Mouse (Mus musculus) neural tube, embryonic 11.5 days (tissue): ENCODE data around the gene Coro7. TPM values are rescaled to one million over a fixed set of nuclear protein-coding genes. Genes with fewer than 3 reads are reported as not detected.

Experiments
- ATAC-seq: fragments of 200-750 bp; cut with Nextera tagmentation; 2 replicates; pipeline ENCODE4 v1.8.0; 2017; ENCODE audit warnings: moderate number of reproducible peaks, mild to moderate bottlenecking, moderate TSS enrichment, moderate library complexity; ENCODE audit not compliant: insufficient read depth, low FRiP score, low TSS enrichment
- DNase-seq: peaks from one replicate; pipeline ENCODE4 v3.0.0-alpha.2; 2015; ENCODE audit warnings: low spot score
- H3K27ac ChIP-seq: fragments of 300-500 bp; sonication (generic); 2 replicates; pipeline ENCODE4 v1.5.1; 2014; ENCODE audit warnings: low read depth, mild to moderate bottlenecking, low read length
- H3K27me3 ChIP-seq: fragments of 300-500 bp; sonication (generic); 2 replicates; pipeline ENCODE4 v1.6.1; 2014; ENCODE audit warnings: mild to moderate bottlenecking, low read length, mixed read lengths; ENCODE audit not compliant: control insufficient read depth, insufficient read depth
- H3K36me3 ChIP-seq: fragments of 300-500 bp; sonication (generic); 2 replicates; pipeline ENCODE4 v1.6.1; 2014; ENCODE audit warnings: mild to moderate bottlenecking, low read length, moderate library complexity, mixed read lengths; ENCODE audit not compliant: control insufficient read depth, insufficient read depth
- H3K4me1 ChIP-seq: fragments of 300-500 bp; sonication (generic); 2 replicates; pipeline ENCODE4 v1.6.1; 2014; ENCODE audit warnings: low read length, mixed read lengths; ENCODE audit not compliant: control insufficient read depth, insufficient read depth
- H3K4me2 ChIP-seq: fragments of 300-500 bp; sonication (generic); 2 replicates; pipeline ENCODE4 v1.6.1; 2014; ENCODE audit warnings: low read depth, mild to moderate bottlenecking, moderate library complexity
- H3K4me3 ChIP-seq: fragments of 300-500 bp; sonication (generic); 2 replicates; pipeline ENCODE4 v1.5.1; 2014; ENCODE audit warnings: low read depth, low read length
- H3K9ac ChIP-seq: fragments of 300-500 bp; sonication (generic); 2 replicates; pipeline ENCODE4 v1.6.1; 2014; ENCODE audit warnings: mild to moderate bottlenecking, low read length
- H3K9me3 ChIP-seq: fragments of 300-500 bp; sonication (generic); 2 replicates; pipeline ENCODE4 v1.6.1; 2016; ENCODE audit warnings: low read length; ENCODE audit not compliant: control insufficient read depth
- WGBS: fragments of 180-500 bp; shearing (Covaris S2); extraction: QIAGEN DNeasy Blood & Tissue Kit; methylation state at CpG from one replicate; pipeline ENCODE4 v1.1.7; 2014; 5-methylcytosine and 5-hydroxymethylcytosine counted together
- polyA plus RNA-seq: library from polyadenylated mRNA; unstranded; fragments of >200 nt; fragmentation: Nextera tagmentation; extraction: Ambion mirVana; gene quantifications from 2 replicates; pipeline ENCODE4 v1.2.1, GENCODE M21; 2014

Gene Coro7
- polyA plus RNA-seq, 1 experiment from 2014 or later = 24.8 TPM

GRCm38 (mm10) chr16:4602766-4603452 lies 76.7 kb downstream of the Coro7 start:
- 31% methylated on average over 7 of the region's 7 CpGs for WGBS
- H3K4me2 ChIP-seq = peak overlapping the region; percentile 16; the same call in 1 of the 2 replicates
- DNase-seq = no peak

DNA sequence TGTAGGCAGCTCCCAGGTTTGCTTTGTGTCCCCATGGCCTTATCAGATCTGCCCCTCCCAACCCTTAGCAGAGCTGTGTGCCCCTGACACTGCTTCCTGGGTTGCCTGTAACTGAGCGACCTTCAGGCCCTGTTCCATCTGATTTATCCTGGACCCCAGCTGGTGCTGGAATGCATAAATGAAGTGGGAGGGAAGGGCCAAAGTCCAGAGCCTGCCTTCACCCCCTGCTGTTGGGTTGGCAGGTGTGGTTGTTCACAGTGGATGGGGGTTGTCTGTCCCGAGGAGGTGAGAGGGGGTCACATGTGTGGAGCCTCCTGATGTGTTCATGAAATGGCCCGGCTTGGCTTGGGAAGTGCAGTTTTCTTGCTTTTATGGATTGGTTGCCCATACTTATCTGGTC lies 77.4 kb downstream of the Coro7 start:
- no peak for DNase-seq
- Histone ChIP-seq H3K27ac (peak overlapping the region; percentile 70; the same call in 1 of the 2 replicates), H3K9ac (peak overlapping the region; percentile 10), H3K27me3 (no peaks in the 10 kb centered on the region), H3K4me2 (no peak overlapping the region), H3K4me3 (no peak overlapping the region), H3K36me3 (no peaks in the 10 kb centered on the region), H3K9me3 (no peaks in the 10 kb centered on the region), H3K4me1 (peaks cover 93% of the 10 kb centered on the region)
- WGBS = 14% methylated on average over 3 of the region's 3 CpGs
- no peak for ATAC-seq

More at GRCm38 (mm10) chr16:4602766-4603452, 76.7 kb downstream of the Coro7 start:
- H3K9me3 ChIP-seq = no peaks in the 10 kb centered on the region
- H3K4me1 ChIP-seq = peaks cover 92% of the 10 kb centered on the region
- peak overlapping the region; percentile 70 for H3K27ac ChIP-seq
- no peaks in the 10 kb centered on the region for H3K27me3 ChIP-seq
- H3K36me3 ChIP-seq = no peaks in the 10 kb centered on the region
- no peak for ATAC-seq
- peak overlapping the region; percentile 39; the same call in 1 of the 2 replicates for H3K9ac ChIP-seq
- H3K4me3 ChIP-seq = no peak overlapping the region

DNA sequence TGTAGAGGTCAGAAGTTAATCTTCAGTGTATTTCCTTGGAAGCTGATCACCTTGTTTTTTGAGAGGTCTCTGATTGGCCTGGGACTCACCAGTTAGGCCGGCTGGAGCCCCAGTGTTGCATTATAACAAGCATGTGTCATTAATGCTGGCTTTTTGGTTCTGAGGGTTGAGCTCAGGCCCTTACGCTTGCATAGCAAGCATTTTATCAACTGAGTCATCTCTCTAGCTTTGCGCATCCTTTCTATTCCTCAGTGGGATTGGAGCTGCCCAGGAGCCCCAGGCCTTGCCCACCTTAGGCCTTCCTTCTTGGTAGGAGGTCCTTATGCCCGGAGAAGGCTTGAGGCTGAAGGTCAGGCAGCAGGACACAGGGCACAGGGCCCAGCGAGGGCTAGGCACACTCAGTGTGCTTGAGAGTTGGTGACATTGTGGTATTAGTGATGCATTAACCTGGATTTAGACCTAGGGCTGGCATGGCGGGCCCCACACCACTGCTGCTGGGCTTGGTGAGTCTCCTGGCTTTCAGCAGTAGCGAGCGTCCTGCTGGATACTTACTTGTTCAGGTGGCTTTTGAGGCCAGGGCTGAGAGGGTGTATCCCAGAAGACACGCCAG lies 78.8 kb downstream of the Coro7 start:
- H3K27me3 ChIP-seq = no peaks in the 10 kb centered on the region
- no peak overlapping the region for H3K9ac ChIP-seq
- 77% methylated on average over 9 of the region's 9 CpGs for WGBS
- ATAC-seq (no peak), DNase-seq (no peak)
- peaks cover 93% of the 10 kb centered on the region for H3K4me1 ChIP-seq
- H3K4me3 ChIP-seq = no peak overlapping the region
- no peaks in the 10 kb centered on the region for H3K36me3 ChIP-seq
- H3K4me2 ChIP-seq = no peak overlapping the region
- no peaks in the 10 kb centered on the region for H3K9me3 ChIP-seq
- H3K27ac ChIP-seq = peak overlapping the region; percentile 46; the same call in 1 of the 2 replicates

- Histone ChIP-seq H3K36me3 (no peaks in the 10 kb centered on the region), H3K9ac (no peak overlapping the region), H3K9me3 (no peaks in the 10 kb centered on the region), H3K4me1 (peaks cover 84% of the 10 kb centered on the region), H3K4me3 (no peak overlapping the region), H3K4me2 (no peak overlapping the region), H3K27me3 (no peaks in the 10 kb centered on the region), H3K27ac (no peak overlapping the region)
- ATAC-seq (no peak), DNase-seq (no peak)
- 74% methylated on average over 3 of the region's 3 CpGs for WGBS
These were observed 80.0 kb downstream of the Coro7 start for GRCm38 (mm10) chr16:4599616-4600015.

- WGBS = 18% methylated on average over 6 of the region's 6 CpGs
- ATAC-seq = no peak
- H3K4me1 ChIP-seq = peaks cover 78% of the 10 kb centered on the region
- peak overlapping the region; percentile 99 for H3K4me2 ChIP-seq
- peak overlapping the region; percentile 34; the same call in 1 of the 2 replicates for H3K27ac ChIP-seq
- H3K9me3 ChIP-seq = no peaks in the 10 kb centered on the region
- no peaks in the 10 kb centered on the region for H3K36me3 ChIP-seq
- peak; percentile 63 for DNase-seq
- H3K4me3 ChIP-seq = 0 out of 2 replicates have a peak overlapping the region, but pooled peaks have one; percentile 10
- no peaks in the 10 kb centered on the region for H3K27me3 ChIP-seq
- peak overlapping the region; percentile 26; the same call in 1 of the 2 replicates for H3K9ac ChIP-seq
These were observed 80.6 kb downstream of the Coro7 start for GRCm38 (mm10) chr16:4598891-4599543.

GRCm38 (mm10) chr16:4598041-4598440 lies 81.5 kb downstream of the Coro7 start:
- H3K4me3 ChIP-seq = peak overlapping the region; percentile 4; the same call in 1 of the 2 replicates
- ATAC-seq = no peak
- WGBS = 56% methylated on average over 5 of the region's 5 CpGs
- DNase-seq = no peak
- no peaks in the 10 kb centered on the region for H3K36me3 ChIP-seq
- no peaks in the 10 kb centered on the region for H3K27me3 ChIP-seq
- no peaks in the 10 kb centered on the region for H3K9me3 ChIP-seq
- no peak overlapping the region for H3K9ac ChIP-seq
- peak overlapping the region; percentile 99 for H3K4me2 ChIP-seq
- H3K4me1 ChIP-seq = peaks cover 69% of the 10 kb centered on the region
- H3K27ac ChIP-seq = peak overlapping the region; percentile 56

DNA sequence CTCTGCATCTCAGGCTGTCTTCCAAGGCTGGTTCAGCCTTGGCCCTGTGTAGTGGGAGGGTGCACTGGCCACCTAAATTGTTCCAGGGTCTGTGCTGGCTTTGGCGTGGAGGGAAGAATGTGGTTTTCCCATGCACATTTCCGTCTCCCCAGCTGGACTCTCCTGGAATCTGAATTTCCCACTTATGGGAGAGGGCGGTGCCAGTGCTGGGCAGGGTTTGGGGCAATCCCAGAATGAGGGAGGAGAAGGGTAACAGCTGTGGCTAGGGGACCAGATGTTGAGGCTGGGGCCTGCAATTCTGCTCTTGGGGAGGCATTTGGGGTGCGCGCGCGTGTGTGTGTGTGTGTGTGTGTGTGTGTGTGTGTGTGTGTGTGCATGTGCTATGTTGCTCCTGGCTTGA lies 82.3 kb downstream of the Coro7 start:
- ATAC-seq = no peak
- peaks cover 61% of the 10 kb centered on the region for H3K4me1 ChIP-seq
- no peak overlapping the region for H3K27ac ChIP-seq
- H3K27me3 ChIP-seq = no peaks in the 10 kb centered on the region
- WGBS = 59% methylated on average over 5 of the region's 7 CpGs
- H3K4me2 ChIP-seq = peak overlapping the region; percentile 99
- H3K9me3 ChIP-seq = no peaks in the 10 kb centered on the region
- H3K4me3 ChIP-seq = peak overlapping the region; percentile 91
- H3K36me3 ChIP-seq = no peaks in the 10 kb centered on the region
- DNase-seq = no peak
- H3K9ac ChIP-seq = peak overlapping the region; percentile 41; the same call in 1 of the 2 replicates

DNA sequence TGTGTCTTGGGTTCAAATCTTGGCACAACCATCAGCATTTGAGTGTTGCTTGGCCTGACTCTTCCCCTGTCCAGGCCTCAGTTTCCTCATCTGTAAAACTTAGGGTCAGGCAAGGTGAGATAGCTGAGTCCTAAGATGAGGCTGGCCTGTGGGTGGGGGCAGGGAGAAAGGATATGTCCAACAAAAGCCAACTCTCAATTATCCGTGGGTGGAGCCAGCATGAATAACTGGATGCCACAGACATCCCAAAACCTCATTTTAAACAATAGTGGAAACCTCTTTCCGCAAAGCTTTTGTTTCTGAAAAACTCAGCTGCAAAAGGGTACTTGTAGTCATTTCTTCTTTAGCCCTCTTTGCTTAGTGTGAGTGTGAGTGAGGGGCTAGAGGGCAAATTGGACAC lies 82.7 kb downstream of the Coro7 start:
- Histone ChIP-seq H3K9me3 (no peaks in the 10 kb centered on the region), H3K4me2 (peak overlapping the region; percentile 99), H3K4me3 (peak overlapping the region; percentile 91), H3K27ac (no peak overlapping the region), H3K27me3 (no peaks in the 10 kb centered on the region), H3K4me1 (peaks cover 57% of the 10 kb centered on the region), H3K9ac (peak overlapping the region; percentile 41; the same call in 1 of the 2 replicates), H3K36me3 (no peaks in the 10 kb centered on the region)
- 36% methylated on average over 2 of the region's 2 CpGs for WGBS
- no peak for DNase-seq
- ATAC-seq = no peak
